Mouse (Mus musculus): ENCODE data around the gene Nos3.

Gene Nos3

GRCm38 (mm10) chr5:24364508-24364907, at the start of gene Nos3:
Gene Nos3 (plus strand): TSS chr5:24364810.
- DNase-seq (ENCODE audit: low spot score in 2 of 2): no peak

GRCm38 (mm10) chr5:24319776-24320466, 44.7 kb upstream of the Nos3 start:
- no peak for DNase-seq (ENCODE audit: low spot score in 2 of 2)

GRCm38 (mm10) chr5:24320467-24320813, 44.2 kb upstream of the Nos3 start:
- DNase-seq (ENCODE audit: low spot score in 2 of 2): no peak

GRCm38 (mm10) chr5:24320894-24321293, 43.7 kb upstream of the Nos3 start:
- no peak for DNase-seq (ENCODE audit: low spot score in 2 of 2)

GRCm38 (mm10) chr5:24321711-24322682, 42.6 kb upstream of the Nos3 start:
- DNase-seq (ENCODE audit: low spot score in 2 of 2): no peak

GRCm38 (mm10) chr5:24325251-24325650, 39.4 kb upstream of the Nos3 start:
- DNase-seq (ENCODE audit: low spot score in 2 of 2): no peak

- no peak for DNase-seq (ENCODE audit: low spot score in 2 of 2)
These were observed 38.3 kb upstream of the Nos3 start for GRCm38 (mm10) chr5:24326166-24326841.

GRCm38 (mm10) chr5:24326842-24327417, 37.7 kb upstream of the Nos3 start:
- no peak for DNase-seq (ENCODE audit: low spot score in 2 of 2)

- no peak for DNase-seq (ENCODE audit: low spot score in 2 of 2)
These were observed 35.8 kb upstream of the Nos3 start for GRCm38 (mm10) chr5:24328813-24329211.

GRCm38 (mm10) chr5:24329212-24329964, 35.2 kb upstream of the Nos3 start:
- DNase-seq (ENCODE audit: low spot score in 2 of 2): no peak

GRCm38 (mm10) chr5:24329965-24330298, 34.7 kb upstream of the Nos3 start:
- DNase-seq (ENCODE audit: low spot score in 2 of 2): no peak

- no peak for DNase-seq (ENCODE audit: low spot score in 2 of 2)
These were observed 32.2 kb upstream of the Nos3 start for GRCm38 (mm10) chr5:24332401-24332800.

- no peak for DNase-seq (ENCODE audit: low spot score in 2 of 2)
These were observed 29.9 kb upstream of the Nos3 start for GRCm38 (mm10) chr5:24334749-24335148.

GRCm38 (mm10) chr5:24335888-24336511, 28.6 kb upstream of the Nos3 start:
- peak in 1 of 2 experiments; percentile 34 for DNase-seq (ENCODE audit: low spot score in 2 of 2)

GRCm38 (mm10) chr5:24337366-24337765, 27.2 kb upstream of the Nos3 start:
- DNase-seq (ENCODE audit: low spot score in 2 of 2): no peak

GRCm38 (mm10) chr5:24337821-24338220, 26.8 kb upstream of the Nos3 start:
- DNase-seq (ENCODE audit: low spot score in 2 of 2): no peak

- DNase-seq (ENCODE audit: low spot score in 2 of 2): no peak
These were observed 22.2 kb upstream of the Nos3 start for GRCm38 (mm10) chr5:24342205-24342963.

GRCm38 (mm10) chr5:24342966-24343365, 21.6 kb upstream of the Nos3 start:
- no peak for DNase-seq (ENCODE audit: low spot score in 2 of 2)

- no peak for DNase-seq (ENCODE audit: low spot score in 2 of 2)
These were observed 21.2 kb upstream of the Nos3 start for GRCm38 (mm10) chr5:24343379-24343778.

GRCm38 (mm10) chr5:24343977-24344436, 20.6 kb upstream of the Nos3 start:
- DNase-seq (ENCODE audit: low spot score in 2 of 2): no peak

All from spleen, postnatal 10 days (tissue).